Mouse (Mus musculus): Measurements from ENCODE around the gene Ppara. TPM values are rescaled to one million over a fixed set of nuclear protein-coding genes. Genes with fewer than 3 reads are reported as not detected.

The Ppara gene
- total and polyA plus RNA-seq, 3 experiments, result 12.9 to 60.7 (median 53.1) TPM

- WGBS, result 69% methylated on average over 9 of the region's 9 CpGs
- intact Hi-C loops (cut with DNase I), result no loop called here
- Histone ChIP-seq H3K4me3 (no peak overlapping the region), H3K36me3 (ENCODE audit: control insufficient read depth, insufficient read depth, low read length) (no peaks in the 10 kb centered on the region), H3K27ac (no peak overlapping the region), H3K4me1 (ENCODE audit: control insufficient read depth, insufficient read depth, low read length) (peaks cover 2% of the 10 kb centered on the region), H3K9ac (ENCODE audit: low read depth, low read length) (no peak overlapping the region), H3K27me3 (ENCODE audit: control insufficient read depth, insufficient read depth, low read length) (no peaks in the 10 kb centered on the region), H3K79me2 (replicated peaks; ENCODE audit: control insufficient read depth, insufficient read depth, low read length) (0 out of 2 replicates have a peak, but pooled peaks cover 1% of the 10 kb centered on the region)
- TF ChIP-seq CTCF (IDR thresholded peaks at IDR 0.05), result no peak
- no peak for TF ChIP-seq POLR2A (IDR thresholded peaks at IDR 0.05; ENCODE audit: insufficient read depth, low read depth, low read length)
- TF ChIP-seq EP300 (IDR thresholded peaks at IDR 0.05; ENCODE audit: insufficient read depth, low read depth, low read length), result no peak
- no peak for DNase-seq
Observed at GRCm38 (mm10) chr15:85749141-85749540, 14.4 kb downstream of the Ppara start.

- intact Hi-C loops (cut with DNase I), result no loop called here
- Histone ChIP-seq H3K79me2 (replicated peaks; ENCODE audit: control insufficient read depth, insufficient read depth, low read length) (0 out of 2 replicates have a peak, but pooled peaks cover 1% of the 10 kb centered on the region), H3K4me3 (no peak overlapping the region), H3K4me1 (ENCODE audit: control insufficient read depth, insufficient read depth, low read length) (peaks cover 2% of the 10 kb centered on the region), H3K27me3 (ENCODE audit: control insufficient read depth, insufficient read depth, low read length) (no peaks in the 10 kb centered on the region), H3K36me3 (ENCODE audit: control insufficient read depth, insufficient read depth, low read length) (no peaks in the 10 kb centered on the region), H3K27ac (no peak overlapping the region), H3K9ac (ENCODE audit: low read depth, low read length) (no peak overlapping the region)
- TF ChIP-seq CTCF (IDR thresholded peaks at IDR 0.05), result no peak
- no peak for TF ChIP-seq POLR2A (IDR thresholded peaks at IDR 0.05; ENCODE audit: insufficient read depth, low read depth, low read length)
- no peak for TF ChIP-seq EP300 (IDR thresholded peaks at IDR 0.05; ENCODE audit: insufficient read depth, low read depth, low read length)
- DNase-seq, result no peak
- WGBS, result 74% methylated on average over 5 of the region's 5 CpGs
Observed at GRCm38 (mm10) chr15:85750115-85750514, 15.3 kb downstream of the Ppara start.

GRCm38 (mm10) chr15:85752655-85753054 lies 17.9 kb downstream of the Ppara start:
- no peak for DNase-seq
- Histone ChIP-seq H3K79me2 (replicated peaks; ENCODE audit: control insufficient read depth, insufficient read depth, low read length) (0 out of 2 replicates have a peak, but pooled peaks cover 1% of the 10 kb centered on the region), H3K36me3 (ENCODE audit: control insufficient read depth, insufficient read depth, low read length) (no peaks in the 10 kb centered on the region; the same call in 1 of the 2 replicates), H3K4me1 (ENCODE audit: control insufficient read depth, insufficient read depth, low read length) (peaks cover 4% of the 10 kb centered on the region), H3K9ac (ENCODE audit: low read depth, low read length) (no peak overlapping the region), H3K4me3 (no peak overlapping the region), H3K27me3 (ENCODE audit: control insufficient read depth, insufficient read depth, low read length) (no peaks in the 10 kb centered on the region), H3K27ac (no peak overlapping the region)
- intact Hi-C loops (cut with DNase I), result no loop called here
- WGBS, result 77% methylated on average over 2 of the region's 2 CpGs
- no peak for TF ChIP-seq CTCF (IDR thresholded peaks at IDR 0.05)
- no peak for TF ChIP-seq EP300 (IDR thresholded peaks at IDR 0.05; ENCODE audit: insufficient read depth, low read depth, low read length)
- TF ChIP-seq POLR2A (IDR thresholded peaks at IDR 0.05; ENCODE audit: insufficient read depth, low read depth, low read length), result no peak

DNA sequence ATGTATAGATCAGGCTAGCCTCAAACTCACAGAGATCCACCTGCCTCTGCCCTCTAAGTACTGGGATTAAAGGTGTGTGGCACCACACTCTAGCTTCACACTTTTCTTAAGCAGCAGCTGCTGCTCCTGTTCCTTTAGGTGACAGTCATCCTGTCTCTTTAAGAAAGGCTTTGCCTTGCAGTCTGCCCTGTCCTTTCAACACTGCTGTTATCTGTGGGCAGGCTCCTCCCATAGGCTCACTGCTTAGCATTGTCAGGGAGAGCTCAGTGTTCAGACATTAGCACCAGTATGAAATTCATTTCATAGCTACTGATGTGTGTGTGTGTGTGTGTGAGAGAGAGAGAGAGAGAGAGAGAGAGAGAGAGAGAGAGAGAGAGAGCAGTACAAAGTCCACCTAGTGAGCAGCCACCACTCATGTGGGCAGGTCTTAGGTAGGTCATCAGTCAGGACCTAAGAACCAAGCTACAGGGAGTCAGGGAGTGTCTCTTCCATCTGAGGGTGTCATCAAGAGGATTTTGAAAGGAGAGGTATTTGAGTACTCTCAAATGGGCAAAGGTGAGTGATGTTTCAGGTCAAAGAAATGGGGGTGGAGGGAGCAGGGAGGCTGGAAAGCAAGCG lies 19.4 kb downstream of the Ppara start:
- H3K79me2 ChIP-seq (replicated peaks; ENCODE audit: control insufficient read depth, insufficient read depth, low read length), result 0 out of 2 replicates have a peak, but pooled peaks cover 1% of the 10 kb centered on the region
- H3K36me3 ChIP-seq (ENCODE audit: control insufficient read depth, insufficient read depth, low read length), result no peaks in the 10 kb centered on the region; the same call in 1 of the 2 replicates
- H3K27me3 ChIP-seq (ENCODE audit: control insufficient read depth, insufficient read depth, low read length), result no peaks in the 10 kb centered on the region
- TF ChIP-seq POLR2A (IDR thresholded peaks at IDR 0.05; ENCODE audit: insufficient read depth, low read depth, low read length) (no peak), EP300 (IDR thresholded peaks at IDR 0.05; ENCODE audit: insufficient read depth, low read depth, low read length) (no peak), CTCF (IDR thresholded peaks at IDR 0.05) (no peak)
- intact Hi-C loops (cut with DNase I), result no loop called here
- peaks cover 4% of the 10 kb centered on the region for H3K4me1 ChIP-seq (ENCODE audit: control insufficient read depth, insufficient read depth, low read length)
- no peak for DNase-seq
- WGBS, result 79% methylated on average over 1 of the region's 1 CpGs
- no peak overlapping the region for H3K4me3 ChIP-seq
- H3K27ac ChIP-seq, result no peak overlapping the region
- H3K9ac ChIP-seq (ENCODE audit: low read depth, low read length), result no peak overlapping the region

GRCm38 (mm10) chr15:85755214-85755613 lies 20.4 kb downstream of the Ppara start:
- Histone ChIP-seq H3K79me2 (replicated peaks; ENCODE audit: control insufficient read depth, insufficient read depth, low read length) (0 out of 2 replicates have a peak, but pooled peaks cover 1% of the 10 kb centered on the region), H3K4me3 (no peak overlapping the region), H3K9ac (ENCODE audit: low read depth, low read length) (no peak overlapping the region), H3K27ac (peak overlapping the region; percentile 36; the same call in 1 of the 2 replicates), H3K4me1 (ENCODE audit: control insufficient read depth, insufficient read depth, low read length) (peaks cover 4% of the 10 kb centered on the region), H3K27me3 (ENCODE audit: control insufficient read depth, insufficient read depth, low read length) (no peaks in the 10 kb centered on the region), H3K36me3 (ENCODE audit: control insufficient read depth, insufficient read depth, low read length) (no peaks in the 10 kb centered on the region; the same call in 1 of the 2 replicates)
- intact Hi-C loops (cut with DNase I), result loop anchor here (5.0 kb wide), 1 partner anchor 37 kb away; no protein-coding TSS in a partner anchor
- whole genome bisulfite sequencing, result 46% methylated on average over 6 of the region's 6 CpGs
- DNase-seq, result no peak
- no peak for TF ChIP-seq CTCF (IDR thresholded peaks at IDR 0.05)
- no peak for TF ChIP-seq POLR2A (IDR thresholded peaks at IDR 0.05; ENCODE audit: insufficient read depth, low read depth, low read length)
- no peak for TF ChIP-seq EP300 (IDR thresholded peaks at IDR 0.05; ENCODE audit: insufficient read depth, low read depth, low read length)

- no peak overlapping the region; the same call in none of the 2 replicates for H3K27ac ChIP-seq
- intact Hi-C loops (cut with DNase I), result loop anchor here (5.0 kb wide), 1 partner anchor 36 kb away; no protein-coding TSS in a partner anchor
Observed at GRCm38 (mm10) chr15:85756611-85757010, 21.8 kb downstream of the Ppara start.

More at GRCm38 (mm10) chr15:85756611-85757010, 21.8 kb downstream of the Ppara start:
- DNase-seq, result peak in 1 of 2 experiments; percentile 71
- Histone ChIP-seq H3K27me3 (ENCODE audit: control insufficient read depth, insufficient read depth, low read length) (no peaks in the 10 kb centered on the region), H3K9ac (ENCODE audit: low read depth, low read length) (no peak overlapping the region), H3K79me2 (replicated peaks; ENCODE audit: control insufficient read depth, insufficient read depth, low read length) (0 out of 2 replicates have a peak, but pooled peaks cover 1% of the 10 kb centered on the region), H3K4me3 (no peak overlapping the region), H3K4me1 (ENCODE audit: control insufficient read depth, insufficient read depth, low read length) (peaks cover 4% of the 10 kb centered on the region), H3K36me3 (ENCODE audit: control insufficient read depth, insufficient read depth, low read length) (no peaks in the 10 kb centered on the region; the same call in 1 of the 2 replicates)
- WGBS, result 41% methylated on average over 7 of the region's 7 CpGs
- TF ChIP-seq POLR2A (IDR thresholded peaks at IDR 0.05; ENCODE audit: insufficient read depth, low read depth, low read length) (no peak), CTCF (IDR thresholded peaks at IDR 0.05) (no peak)
